Mouse (Mus musculus): ENCODE results near the gene Zfp553.

Zfp553 gene

GRCm38 (mm10) chr7:127211014-127211745 lies 21.7 kb upstream of the Zfp553 start:
- DNase-seq (ENCODE audit: low spot score): no peak

- DNase-seq (ENCODE audit: low spot score): no peak
Measured at GRCm38 (mm10) chr7:127212432-127213250, 20.2 kb upstream of the Zfp553 start.

- DNase-seq (ENCODE audit: low spot score): no peak
Measured at GRCm38 (mm10) chr7:127213485-127213884, 19.4 kb upstream of the Zfp553 start.

- no peak for DNase-seq (ENCODE audit: low spot score)
Measured at GRCm38 (mm10) chr7:127213930-127214329, 18.9 kb upstream of the Zfp553 start.

GRCm38 (mm10) chr7:127214521-127214920 lies 18.3 kb upstream of the Zfp553 start:
- no peak for DNase-seq (ENCODE audit: low spot score)

GRCm38 (mm10) chr7:127214981-127215871 lies 17.6 kb upstream of the Zfp553 start:
- no peak for DNase-seq (ENCODE audit: low spot score)

GRCm38 (mm10) chr7:127216307-127216706 lies 16.6 kb upstream of the Zfp553 start:
- DNase-seq (ENCODE audit: low spot score): no peak

GRCm38 (mm10) chr7:127217475-127217874 lies 15.4 kb upstream of the Zfp553 start:
- no peak for DNase-seq (ENCODE audit: low spot score)

GRCm38 (mm10) chr7:127217901-127218642 lies 14.8 kb upstream of the Zfp553 start:
- no peak for DNase-seq (ENCODE audit: low spot score)

GRCm38 (mm10) chr7:127218670-127219069 lies 14.2 kb upstream of the Zfp553 start:
- DNase-seq (ENCODE audit: low spot score): no peak

GRCm38 (mm10) chr7:127220440-127220839 lies 12.4 kb upstream of the Zfp553 start:
- DNase-seq (ENCODE audit: low spot score): no peak

- DNase-seq (ENCODE audit: low spot score): no peak
Measured at GRCm38 (mm10) chr7:127223106-127223505, 9.8 kb upstream of the Zfp553 start.

- no peak for DNase-seq (ENCODE audit: low spot score)
Measured at GRCm38 (mm10) chr7:127223515-127224478, 9.1 kb upstream of the Zfp553 start.

- DNase-seq (ENCODE audit: low spot score): no peak
Measured at GRCm38 (mm10) chr7:127224616-127225015, 8.2 kb upstream of the Zfp553 start.

GRCm38 (mm10) chr7:127225147-127225995 lies 7.5 kb upstream of the Zfp553 start:
- DNase-seq (ENCODE audit: low spot score): no peak

- DNase-seq (ENCODE audit: low spot score): no peak
Measured at GRCm38 (mm10) chr7:127228615-127229303, 4.1 kb upstream of the Zfp553 start.

GRCm38 (mm10) chr7:127231376-127231775 lies 1.5 kb upstream of the Zfp553 start:
- no peak for DNase-seq (ENCODE audit: low spot score)

- no peak for DNase-seq (ENCODE audit: low spot score)
Measured at GRCm38 (mm10) chr7:127231826-127232621, 837 bp upstream of the Zfp553 start.

Measured in left cerebral cortex, adult 11 months (tissue).